Mouse (Mus musculus) midbrain, embryonic 14.5 days (tissue): ENCODE results near the gene Sik2. TPM values are rescaled to one million over a fixed set of nuclear protein-coding genes. Genes with fewer than 3 reads are reported as not detected.

Experiments
- ATAC-seq: fragments of 200-750 bp; cut with Nextera tagmentation; 2 replicates; pipeline ENCODE4 v1.8.0; 2017; ENCODE audit warnings: moderate number of reproducible peaks, moderate library complexity; ENCODE audit not compliant: low FRiP score, low TSS enrichment
- DNase-seq: peaks from one replicate; pipeline ENCODE4 v3.0.0-alpha.2; 2015
- H3K27ac ChIP-seq: fragments of 300-500 bp; sonication (generic); replicated peaks from 2 replicates; pipeline ENCODE4 v1.5.1; 2014; ENCODE audit warnings: mild to moderate bottlenecking, low read depth, low read length, moderate library complexity
- H3K27me3 ChIP-seq: fragments of 300-500 bp; sonication (generic); 2 replicates; pipeline ENCODE4 v1.6.1; 2014; ENCODE audit warnings: low read length, control low read depth, mixed read lengths; ENCODE audit not compliant: control insufficient read depth, insufficient read depth
- H3K36me3 ChIP-seq: fragments of 300-500 bp; sonication (generic); 2 replicates; pipeline ENCODE4 v1.6.1; 2014; ENCODE audit warnings: low read length, control low read depth; ENCODE audit not compliant: control insufficient read depth, insufficient read depth
- H3K4me1 ChIP-seq: fragments of 300-500 bp; sonication (generic); 2 replicates; pipeline ENCODE4 v1.6.1; 2014; ENCODE audit warnings: mild to moderate bottlenecking, antibody characterized with exemption, low read length, control low read depth; ENCODE audit not compliant: control insufficient read depth, insufficient read depth
- H3K4me2 ChIP-seq: fragments of 300-500 bp; sonication (generic); 2 replicates; pipeline ENCODE4 v1.6.1; 2014; ENCODE audit warnings: mild to moderate bottlenecking, low read length, moderate library complexity
- H3K4me3 ChIP-seq: fragments of 300-500 bp; sonication (generic); replicated peaks from 2 replicates; pipeline ENCODE4 v1.5.1; 2014; ENCODE audit warnings: low read depth, low read length
- H3K9ac ChIP-seq: fragments of 300-500 bp; sonication (generic); replicated peaks from 2 replicates; pipeline ENCODE4 v1.6.1; 2014; ENCODE audit warnings: mild to moderate bottlenecking, low read length, moderate library complexity
- H3K9me3 ChIP-seq: fragments of 300-500 bp; sonication (generic); 2 replicates; pipeline ENCODE4 v1.6.1; 2016; ENCODE audit warnings: low read length, control low read depth, mixed read lengths; ENCODE audit not compliant: control insufficient read depth
- WGBS: fragments of 180-500 bp; shearing (Covaris S2); extraction: QIAGEN DNeasy Blood & Tissue Kit; methylation state at CpG from one replicate; pipeline ENCODE4 v1.1.7; 2014; 5-methylcytosine and 5-hydroxymethylcytosine counted together
- polyA plus RNA-seq: library from polyadenylated mRNA; unstranded; fragments of >200 nt; fragmentation: Nextera tagmentation; extraction: Ambion mirVana; gene quantifications from 2 replicates; pipeline ENCODE4 v1.2.1, GENCODE M21; 2014

The Sik2 gene
- polyA plus RNA-seq, 1 experiment from 2014 or later: 17.0 TPM

GRCm38 (mm10) chr9:50887351-50887750 lies 121.5 kb downstream of the Sik2 start:
- Histone ChIP-seq H3K4me1 (no peaks in the 10 kb centered on the region), H3K4me2 (no peak overlapping the region), H3K27me3 (no peaks in the 10 kb centered on the region), H3K27ac (no peak overlapping the region), H3K36me3 (peaks cover 13% of the 10 kb centered on the region), H3K4me3 (no peak overlapping the region), H3K9ac (no peak overlapping the region; the same call in 1 of the 2 replicates), H3K9me3 (no peaks in the 10 kb centered on the region)
- ATAC-seq (no peak), DNase-seq (peak; percentile 13)
- WGBS: 27% methylated on average over 4 of the region's 4 CpGs

GRCm38 (mm10) chr9:50886870-50887269 lies 122.0 kb downstream of the Sik2 start:
- no peak overlapping the region for H3K4me3 ChIP-seq
- ATAC-seq (no peak), DNase-seq (no peak)
- 100% methylated on average over 1 of the region's 1 CpGs for WGBS
- H3K27ac ChIP-seq: no peak overlapping the region
- H3K27me3 ChIP-seq: no peaks in the 10 kb centered on the region
- no peak overlapping the region for H3K9ac ChIP-seq
- H3K36me3 ChIP-seq: peaks cover 13% of the 10 kb centered on the region
- H3K4me2 ChIP-seq: no peak overlapping the region
- H3K9me3 ChIP-seq: no peaks in the 10 kb centered on the region
- no peaks in the 10 kb centered on the region for H3K4me1 ChIP-seq

- H3K9ac ChIP-seq: no peak overlapping the region
- H3K9me3 ChIP-seq: no peaks in the 10 kb centered on the region
- WGBS: 87% methylated on average over 1 of the region's 1 CpGs
- no peaks in the 10 kb centered on the region for H3K4me1 ChIP-seq
- H3K36me3 ChIP-seq: peaks cover 15% of the 10 kb centered on the region
- H3K27me3 ChIP-seq: no peaks in the 10 kb centered on the region
- no peak overlapping the region for H3K4me2 ChIP-seq
- no peak overlapping the region for H3K4me3 ChIP-seq
- DNase-seq: no peak
- no peak overlapping the region for H3K27ac ChIP-seq
- no peak; the same call in 1 of the 2 replicates for ATAC-seq
Observed at GRCm38 (mm10) chr9:50885600-50885987, 123.3 kb downstream of the Sik2 start.

GRCm38 (mm10) chr9:50884741-50885599 lies 123.9 kb downstream of the Sik2 start:
- H3K4me1 ChIP-seq: no peaks in the 10 kb centered on the region
- H3K9ac ChIP-seq: no peak overlapping the region
- ATAC-seq (no peak), DNase-seq (peak; percentile 56)
- whole genome bisulfite sequencing: 75% methylated on average over 10 of the region's 10 CpGs
- H3K27me3 ChIP-seq: no peaks in the 10 kb centered on the region
- no peak overlapping the region for H3K4me2 ChIP-seq
- no peak overlapping the region for H3K27ac ChIP-seq
- no peak overlapping the region for H3K4me3 ChIP-seq
- no peaks in the 10 kb centered on the region for H3K9me3 ChIP-seq
- H3K36me3 ChIP-seq: peaks cover 20% of the 10 kb centered on the region

GRCm38 (mm10) chr9:50884093-50884492 lies 124.8 kb downstream of the Sik2 start:
- DNase-seq: peak; percentile 13
- Histone ChIP-seq H3K4me3 (no peak overlapping the region), H3K4me2 (no peak overlapping the region), H3K27me3 (no peaks in the 10 kb centered on the region), H3K9me3 (no peaks in the 10 kb centered on the region), H3K9ac (no peak overlapping the region), H3K4me1 (no peaks in the 10 kb centered on the region), H3K36me3 (peaks cover 29% of the 10 kb centered on the region), H3K27ac (no peak overlapping the region)
- WGBS: 85% methylated on average over 8 of the region's 8 CpGs
- no peak for ATAC-seq

- Histone ChIP-seq H3K9me3 (no peaks in the 10 kb centered on the region), H3K27me3 (no peaks in the 10 kb centered on the region), H3K4me3 (no peak overlapping the region), H3K4me1 (no peaks in the 10 kb centered on the region), H3K27ac (no peak overlapping the region), H3K9ac (no peak overlapping the region), H3K4me2 (no peak overlapping the region), H3K36me3 (peaks cover 46% of the 10 kb centered on the region)
- ATAC-seq: no peak
- 94% methylated on average over 2 of the region's 2 CpGs for WGBS
- DNase-seq: no peak
Observed at GRCm38 (mm10) chr9:50882183-50882582, 126.7 kb downstream of the Sik2 start.

- Histone ChIP-seq H3K4me3 (no peak overlapping the region), H3K36me3 (peaks cover 67% of the 10 kb centered on the region), H3K27ac (no peak overlapping the region), H3K9me3 (no peaks in the 10 kb centered on the region), H3K4me1 (no peaks in the 10 kb centered on the region), H3K27me3 (no peaks in the 10 kb centered on the region), H3K9ac (no peak overlapping the region), H3K4me2 (no peak overlapping the region)
- ATAC-seq: no peak
- no peak for DNase-seq
- WGBS: 94% methylated on average over 3 of the region's 3 CpGs
Observed at GRCm38 (mm10) chr9:50877431-50877830, 131.4 kb downstream of the Sik2 start.

- ATAC-seq (no peak), DNase-seq (no peak)
- Histone ChIP-seq H3K27ac (no peak overlapping the region), H3K27me3 (no peaks in the 10 kb centered on the region), H3K4me3 (no peak overlapping the region), H3K4me1 (no peaks in the 10 kb centered on the region), H3K4me2 (no peak overlapping the region), H3K9ac (no peak overlapping the region), H3K9me3 (no peaks in the 10 kb centered on the region), H3K36me3 (peaks cover 66% of the 10 kb centered on the region)
- 99% methylated on average over 3 of the region's 3 CpGs for WGBS
Observed at GRCm38 (mm10) chr9:50876287-50876686, 132.6 kb downstream of the Sik2 start.

GRCm38 (mm10) chr9:50875470-50875869 lies 133.4 kb downstream of the Sik2 start:
- H3K4me3 ChIP-seq: no peak overlapping the region
- ATAC-seq (no peak), DNase-seq (no peak)
- no peaks in the 10 kb centered on the region for H3K27me3 ChIP-seq
- H3K27ac ChIP-seq: no peak overlapping the region
- H3K9me3 ChIP-seq: no peaks in the 10 kb centered on the region
- H3K4me1 ChIP-seq: no peaks in the 10 kb centered on the region
- H3K9ac ChIP-seq: no peak overlapping the region
- H3K4me2 ChIP-seq: no peak overlapping the region
- peaks cover 69% of the 10 kb centered on the region for H3K36me3 ChIP-seq
- WGBS: 99% methylated on average over 4 of the region's 4 CpGs
